Comparison of ENCODE assay signal across 9 mouse cellular contexts in the genomic region with DNA sequence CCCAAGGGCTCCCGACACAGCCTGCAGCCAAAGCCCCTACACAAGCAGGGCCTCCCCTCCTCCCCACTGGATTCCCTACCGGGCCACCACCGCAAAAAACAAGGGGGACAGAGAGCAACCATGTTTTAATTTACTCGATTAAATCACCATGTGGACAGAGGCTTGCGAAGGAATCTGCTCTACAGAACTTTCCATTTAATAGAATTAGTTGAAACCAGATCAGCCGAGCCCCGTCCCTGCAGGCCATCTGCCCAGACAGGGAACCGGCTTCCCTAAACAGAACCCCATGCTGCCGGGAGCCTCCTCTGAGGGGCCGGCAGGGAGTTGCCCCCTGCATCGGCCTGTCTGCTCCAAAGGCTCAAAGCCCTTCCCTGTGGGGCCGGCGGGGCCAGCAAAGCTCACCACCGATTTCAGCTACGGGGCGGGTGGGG.
DNase-seq lines count a peak whose midpoint lies in the region; ATAC-seq and TF ChIP-seq lines count a peak whose summit lies in the region.
"Had no signal": no experiment of that assay in that cellular context is flagged by ENCODE, and none has a peak within 500 bp of the region (broad histone marks: within the 10 kb centered on the region; RNA-seq: fewer than 3 reads in every experiment).

No protein-coding gene starts in this region.

- H3K36me3 ChIP-seq in lung, embryonic 16.5 days (ENCODE audit: control insufficient read depth, insufficient read depth, low read length) = no peaks in the 10 kb centered on the region
- no peaks in the 10 kb centered on the region for H3K36me3 ChIP-seq in lung, postnatal 0 days (ENCODE audit: insufficient read depth, low read length)
- H3K36me3 ChIP-seq in hindbrain, embryonic 15.5 days = no peaks in the 10 kb centered on the region

- H3K9ac ChIP-seq in lung, embryonic 16.5 days (ENCODE audit: low read length) = no peak overlapping the region
- no peak overlapping the region for H3K9ac ChIP-seq in lung, postnatal 0 days (replicated peaks; ENCODE audit: low read depth)
- H3K9ac ChIP-seq in hindbrain, embryonic 15.5 days = no peak overlapping the region

- 0 out of 2 replicates have a peak, but pooled peaks cover 2% of the 10 kb centered on the region for H3K4me1 ChIP-seq in lung, embryonic 16.5 days (replicated peaks; ENCODE audit: control insufficient read depth, insufficient read depth, low read length)
- no peaks in the 10 kb centered on the region for H3K4me1 ChIP-seq in lung, postnatal 0 days (ENCODE audit: insufficient read depth, low read depth, low read length)
- H3K4me1 ChIP-seq in hindbrain, embryonic 15.5 days (replicated peaks) = peaks cover 11% of the 10 kb centered on the region

- intact Hi-C loops in gastrocnemius, adult 2 months (cut with DNase I) = no loop called here

- ATAC-seq in lung, embryonic 16.5 days (ENCODE audit: low read depth) = no peak
- ATAC-seq in lung, postnatal 0 days = no peak
- ATAC-seq in hindbrain, embryonic 15.5 days (ENCODE audit: low FRiP score, low read depth) = no peak
- no peak for ATAC-seq in erythroid progenitor cell, adult 5-6 weeks (replicated peaks; ENCODE audit: low FRiP score, poor library complexity, severe bottlenecking)

- H3K4me2 ChIP-seq in lung, embryonic 16.5 days (ENCODE audit: low read depth, low read length) = 0 out of 2 replicates have a peak overlapping the region, but pooled peaks have one; percentile 16
- H3K4me2 ChIP-seq in lung, postnatal 0 days (replicated peaks; ENCODE audit: low read depth, low read length) = no peak overlapping the region
- peak overlapping the region; percentile 28 for H3K4me2 ChIP-seq in hindbrain, embryonic 15.5 days

- peaks cover 26% of the 10 kb centered on the region for H3K27me3 ChIP-seq in lung, embryonic 16.5 days (ENCODE audit: control insufficient read depth, insufficient read depth, low read depth, low read length)
- H3K27me3 ChIP-seq in lung, postnatal 0 days (replicated peaks; ENCODE audit: insufficient read depth, low read length) = peaks cover 3% of the 10 kb centered on the region; the same call in 1 of the 2 replicates
- peaks cover 53% of the 10 kb centered on the region for H3K27me3 ChIP-seq in hindbrain, embryonic 15.5 days

- H3K4me3 ChIP-seq in gastrocnemius, adult 2 months = peak overlapping the region; percentile 24; the same call in 1 of the 2 replicates
- no peak overlapping the region for H3K4me3 ChIP-seq in lung, embryonic 16.5 days (ENCODE audit: low read length)
- H3K4me3 ChIP-seq in lung, postnatal 0 days (ENCODE audit: low read depth, low read length) = no peak overlapping the region
- no peak overlapping the region for H3K4me3 ChIP-seq in hindbrain, embryonic 15.5 days
- H3K4me3 ChIP-seq: layer of hippocampus, adult 2 months had no signal

- DNase-seq in gastrocnemius, adult 2 months = no peak
- no peak for DNase-seq in gastrocnemius, postnatal 4 days (ENCODE audit: low spot score in 2 of 2)
- DNase-seq in lung, postnatal 0 days (ENCODE audit: low spot score) = no peak
- peak; percentile 43 for DNase-seq in retina, embryonic 14.5 days (ENCODE audit: low spot score)
- no peak for DNase-seq in cerebellum, postnatal 25 days

- H3K9me3 ChIP-seq in lung, embryonic 16.5 days (ENCODE audit: control insufficient read depth, low read length) = no peaks in the 10 kb centered on the region
- H3K9me3 ChIP-seq in lung, postnatal 0 days (ENCODE audit: low read length) = no peaks in the 10 kb centered on the region
- H3K9me3 ChIP-seq in hindbrain, embryonic 15.5 days = no peaks in the 10 kb centered on the region

- 3% methylated on average over 16 of the region's 16 CpGs for WGBS in lung, embryonic 16.5 days
- WGBS in lung, postnatal 0 days = 1% methylated on average over 16 of the region's 16 CpGs
- WGBS in hindbrain, embryonic 15.5 days = 3% methylated on average over 16 of the region's 16 CpGs

- no peak for TF ChIP-seq CTCF in gastrocnemius, adult 2 months (IDR thresholded peaks at IDR 0.05)
- TF ChIP-seq CTCF in lung, postnatal 0 days (IDR thresholded peaks at IDR 0.05) = no peak

- no peak for TF ChIP-seq EP300 in lung, postnatal 0 days (IDR thresholded peaks at IDR 0.05)

- no peak overlapping the region for H3K27ac ChIP-seq in gastrocnemius, adult 2 months
- no peak overlapping the region for H3K27ac ChIP-seq in lung, embryonic 16.5 days (ENCODE audit: low read length)
- H3K27ac ChIP-seq in lung, postnatal 0 days (ENCODE audit: low read length) = no peak overlapping the region
- H3K27ac ChIP-seq in hindbrain, embryonic 15.5 days (replicated peaks) = no peak overlapping the region
- H3K27ac ChIP-seq: layer of hippocampus, adult 2 months had no signal
